Mouse (Mus musculus) heart, embryonic 13.5 days (tissue): ENCODE data around the gene Fgfr2. TPM values are rescaled to one million over a fixed set of nuclear protein-coding genes. Genes with fewer than 3 reads are reported as not detected.

Experiments used
- ATAC-seq: fragments of 200-750 bp; cut with Nextera tagmentation; 2 replicates; pipeline ENCODE4 v1.8.0; 2017; ENCODE audit warnings: moderate TSS enrichment; ENCODE audit not compliant: insufficient number of reproducible peaks, low FRiP score, low TSS enrichment; ENCODE audit errors: extremely low read depth
- H3K27ac ChIP-seq: fragments of 300-500 bp; sonication (generic); replicated peaks from 2 replicates; pipeline ENCODE4 v1.5.1; 2015; ENCODE audit warnings: moderate library complexity, mild to moderate bottlenecking, inconsistent platforms
- H3K27me3 ChIP-seq: fragments of 300-500 bp; sonication (generic); replicated peaks from 2 replicates; pipeline ENCODE4 v1.6.1; 2015; ENCODE audit warnings: mild to moderate bottlenecking, inconsistent platforms
- H3K36me3 ChIP-seq: fragments of 300-500 bp; sonication (generic); 2 replicates; pipeline ENCODE4 v1.6.1; 2015; ENCODE audit warnings: mild to moderate bottlenecking, inconsistent platforms
- H3K4me1 ChIP-seq: fragments of 300-500 bp; sonication (generic); 2 replicates; pipeline ENCODE4 v1.6.1; 2015; ENCODE audit warnings: inconsistent platforms
- H3K4me2 ChIP-seq: fragments of 300-500 bp; sonication (generic); 2 replicates; pipeline ENCODE4 v1.6.1; 2015; ENCODE audit warnings: inconsistent platforms, mild to moderate bottlenecking, moderate library complexity
- H3K4me3 ChIP-seq: fragments of 300-500 bp; sonication (generic); 2 replicates; pipeline ENCODE4 v1.5.1; 2015; ENCODE audit warnings: moderate library complexity, mild to moderate bottlenecking, inconsistent platforms
- H3K9ac ChIP-seq: fragments of 300-500 bp; sonication (generic); 2 replicates; pipeline ENCODE4 v1.6.1; 2015; ENCODE audit warnings: inconsistent platforms, mild to moderate bottlenecking, moderate library complexity
- H3K9me3 ChIP-seq: fragments of 300-500 bp; sonication (generic); 2 replicates; pipeline ENCODE4 v1.6.1; 2016; ENCODE audit warnings: inconsistent platforms
- WGBS: fragments of 180-500 bp; shearing (Covaris S2); methylation state at CpG from one replicate; pipeline ENCODE4 v1.1.7; 2015; ENCODE audit warnings: mixed read lengths; 5-methylcytosine and 5-hydroxymethylcytosine counted together
- polyA plus RNA-seq: library from polyadenylated mRNA; unstranded; fragments of >200 nt; fragmentation: Nextera tagmentation; extraction: Ambion mirVana; gene quantifications from 2 replicates; pipeline ENCODE4 v1.2.1, GENCODE M21; 2015

Fgfr2 gene
- polyA plus RNA-seq, 1 experiment from 2014 or later, result 22.5 TPM

DNA sequence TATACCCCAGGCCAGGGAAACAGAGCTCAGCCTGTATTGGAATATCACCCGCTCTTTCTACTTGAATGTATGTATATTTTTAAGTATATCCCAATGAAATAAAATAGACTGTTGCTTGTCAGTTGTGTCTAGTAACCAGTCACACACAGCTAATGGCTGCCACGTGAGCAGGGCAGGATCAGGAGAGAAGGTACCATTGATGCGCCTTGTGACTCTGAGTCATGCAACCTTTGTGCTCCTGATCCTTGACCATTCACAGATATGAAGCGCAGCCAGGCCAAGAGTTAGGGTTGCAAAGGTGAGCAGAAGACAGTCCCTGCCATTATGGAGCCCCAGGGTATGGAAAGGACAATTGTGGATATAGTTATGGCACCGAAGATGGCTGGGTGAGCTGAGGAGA lies 2291.6 kb downstream of the Fgfr2 start:
- H3K36me3 ChIP-seq, result no peaks in the 10 kb centered on the region
- H3K27ac ChIP-seq, result no peak overlapping the region
- peaks cover 19% of the 10 kb centered on the region for H3K4me1 ChIP-seq
- H3K4me2 ChIP-seq, result no peak overlapping the region
- no peak overlapping the region for H3K9ac ChIP-seq
- 82% methylated on average over 5 of the region's 5 CpGs for WGBS
- H3K4me3 ChIP-seq, result no peak overlapping the region
- H3K27me3 ChIP-seq, result peaks cover 11% of the 10 kb centered on the region
- no peaks in the 10 kb centered on the region for H3K9me3 ChIP-seq
- ATAC-seq, result no peak

DNA sequence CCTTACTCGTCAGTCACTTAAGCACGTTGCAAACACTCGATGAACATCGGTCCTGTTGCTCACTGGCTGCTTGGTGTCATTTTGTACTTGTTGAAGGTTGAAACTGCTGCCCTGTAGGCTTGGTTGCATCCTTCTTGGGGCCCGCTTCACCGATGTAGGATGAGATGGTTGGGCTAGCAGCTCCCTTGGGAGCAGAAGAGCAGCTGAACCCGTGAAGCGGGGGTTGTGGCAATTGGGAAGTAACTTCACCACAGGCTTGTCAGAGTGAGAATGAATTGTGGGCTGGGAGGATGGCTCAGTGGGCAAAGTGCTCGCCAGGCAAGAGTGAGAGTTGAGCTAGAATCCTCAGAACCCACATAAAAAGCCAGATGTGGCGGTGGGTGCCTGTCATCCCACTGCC lies 2294.7 kb downstream of the Fgfr2 start:
- no peak overlapping the region for H3K4me2 ChIP-seq
- ATAC-seq, result no peak
- H3K9ac ChIP-seq, result no peak overlapping the region
- H3K4me3 ChIP-seq, result no peak overlapping the region
- no peaks in the 10 kb centered on the region for H3K9me3 ChIP-seq
- H3K27me3 ChIP-seq, result peaks cover 16% of the 10 kb centered on the region
- H3K27ac ChIP-seq, result no peak overlapping the region
- WGBS, result 78% methylated on average over 10 of the region's 10 CpGs
- H3K36me3 ChIP-seq, result no peaks in the 10 kb centered on the region
- H3K4me1 ChIP-seq, result peaks cover 16% of the 10 kb centered on the region

DNA sequence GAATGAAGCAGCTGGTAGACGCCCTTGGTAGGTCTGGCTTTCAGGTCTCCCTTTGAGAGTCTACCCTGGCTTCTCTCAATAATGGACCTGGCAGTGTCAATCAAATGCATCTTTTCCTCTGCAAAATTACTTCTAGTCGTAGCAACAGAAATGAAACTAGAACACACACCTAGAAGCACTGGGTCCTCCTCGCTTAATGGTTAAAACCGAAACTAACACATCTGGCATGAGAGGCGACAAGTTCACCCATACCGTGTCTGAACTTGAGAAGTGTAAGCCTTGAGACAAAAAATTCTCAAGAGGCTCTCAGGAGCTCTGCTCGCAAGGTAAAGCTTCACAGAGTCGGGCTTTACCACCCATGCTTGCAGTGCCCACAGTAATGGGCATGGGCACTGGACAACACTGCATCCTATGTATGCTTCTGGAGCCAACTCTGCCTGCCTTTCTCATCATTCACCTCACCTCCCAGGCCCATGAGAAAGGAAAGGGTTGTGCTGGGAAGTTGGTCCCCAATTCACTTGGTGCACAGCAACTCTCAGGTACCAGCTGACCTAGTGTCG lies 2295.2 kb downstream of the Fgfr2 start:
- peaks cover 17% of the 10 kb centered on the region for H3K27me3 ChIP-seq
- peaks cover 16% of the 10 kb centered on the region for H3K4me1 ChIP-seq
- no peak overlapping the region for H3K4me3 ChIP-seq
- no peak overlapping the region for H3K27ac ChIP-seq
- no peak overlapping the region for H3K4me2 ChIP-seq
- no peak for ATAC-seq
- no peaks in the 10 kb centered on the region for H3K9me3 ChIP-seq
- no peak overlapping the region for H3K9ac ChIP-seq
- no peaks in the 10 kb centered on the region for H3K36me3 ChIP-seq
- 78% methylated on average over 9 of the region's 9 CpGs for WGBS

DNA sequence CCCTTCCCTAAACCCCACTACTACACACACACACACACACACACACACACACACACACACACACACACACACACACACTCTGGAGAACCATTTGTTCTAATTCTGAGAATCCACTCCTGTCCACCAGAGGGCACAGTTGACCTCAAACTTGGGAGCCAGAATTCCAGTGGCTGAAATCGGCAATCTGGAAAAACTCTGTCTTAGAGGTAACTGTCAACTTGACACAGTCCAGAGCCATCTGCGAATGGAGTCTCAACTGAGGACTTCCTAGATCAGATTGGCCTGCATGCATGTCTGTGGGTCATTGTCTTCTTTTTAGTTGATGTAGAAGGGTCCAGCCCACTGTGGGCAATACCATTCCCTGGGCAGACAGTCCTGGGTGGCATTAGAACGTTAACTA lies 2295.7 kb downstream of the Fgfr2 start:
- H3K9me3 ChIP-seq, result no peaks in the 10 kb centered on the region
- no peak for ATAC-seq
- 31% methylated on average over 3 of the region's 3 CpGs for WGBS

DNA sequence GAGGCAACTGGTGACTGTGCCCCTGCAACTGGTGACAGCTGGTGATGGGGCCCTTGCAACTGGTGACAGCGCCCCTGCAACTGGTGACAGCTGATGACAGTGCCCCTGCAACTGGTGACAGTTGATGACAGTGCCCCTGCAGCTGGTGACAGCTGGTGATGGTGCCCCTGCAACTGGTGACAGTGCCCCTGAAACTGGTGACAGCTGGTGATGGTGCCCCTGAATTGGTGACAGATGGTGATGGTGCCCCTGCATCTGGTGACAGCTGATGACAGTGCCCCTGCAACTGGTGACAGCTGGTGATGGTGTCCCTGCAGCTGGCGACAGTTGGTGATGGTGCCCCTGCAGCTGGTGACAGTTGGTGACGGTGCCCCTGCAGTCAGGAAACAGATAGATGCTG lies 2296.8 kb downstream of the Fgfr2 start:
- Histone ChIP-seq H3K4me3 (no peak overlapping the region), H3K27ac (no peak overlapping the region), H3K4me2 (no peak overlapping the region), H3K9ac (no peak overlapping the region), H3K27me3 (peaks cover 31% of the 10 kb centered on the region), H3K9me3 (no peaks in the 10 kb centered on the region), H3K4me1 (peaks cover 16% of the 10 kb centered on the region), H3K36me3 (no peaks in the 10 kb centered on the region)
- 71% methylated on average over 3 of the region's 3 CpGs for WGBS
- no peak for ATAC-seq

More for the DNA sequence above, 2295.7 kb downstream of the Fgfr2 start:
- peaks cover 22% of the 10 kb centered on the region for H3K27me3 ChIP-seq
- no peak overlapping the region for H3K4me3 ChIP-seq
- no peak overlapping the region for H3K4me2 ChIP-seq
- peaks cover 16% of the 10 kb centered on the region for H3K4me1 ChIP-seq
- no peak overlapping the region for H3K27ac ChIP-seq
- H3K36me3 ChIP-seq, result no peaks in the 10 kb centered on the region
- no peak overlapping the region for H3K9ac ChIP-seq

DNA sequence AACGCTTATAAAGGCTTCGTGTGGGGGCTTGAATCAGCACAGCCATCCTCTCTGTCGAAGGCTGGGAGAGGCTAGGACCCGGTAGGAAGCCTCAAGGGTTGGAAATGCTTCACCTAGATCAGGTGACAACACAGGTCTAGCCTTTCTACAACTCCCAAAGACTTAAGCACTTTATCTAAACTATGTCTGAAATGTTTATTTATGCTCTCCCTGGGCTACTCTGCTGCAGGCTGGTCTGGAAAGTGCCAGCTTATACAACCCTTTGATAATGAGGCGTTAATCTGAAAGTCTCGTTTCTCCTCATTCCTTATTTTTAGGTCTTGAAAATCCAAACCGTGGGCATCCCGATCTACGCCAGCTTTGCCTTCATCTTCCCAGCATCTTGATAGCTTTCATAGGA lies 2299.2 kb downstream of the Fgfr2 start:
- Histone ChIP-seq H3K9me3 (no peaks in the 10 kb centered on the region), H3K4me1 (peaks cover 25% of the 10 kb centered on the region), H3K9ac (peak overlapping the region; percentile 29; the same call in 1 of the 2 replicates), H3K27me3 (peaks cover 31% of the 10 kb centered on the region), H3K36me3 (no peaks in the 10 kb centered on the region), H3K4me2 (peak overlapping the region; percentile 31), H3K27ac (no peak overlapping the region), H3K4me3 (no peak overlapping the region)
- 15% methylated on average over 9 of the region's 9 CpGs for WGBS
- ATAC-seq, result no peak

DNA sequence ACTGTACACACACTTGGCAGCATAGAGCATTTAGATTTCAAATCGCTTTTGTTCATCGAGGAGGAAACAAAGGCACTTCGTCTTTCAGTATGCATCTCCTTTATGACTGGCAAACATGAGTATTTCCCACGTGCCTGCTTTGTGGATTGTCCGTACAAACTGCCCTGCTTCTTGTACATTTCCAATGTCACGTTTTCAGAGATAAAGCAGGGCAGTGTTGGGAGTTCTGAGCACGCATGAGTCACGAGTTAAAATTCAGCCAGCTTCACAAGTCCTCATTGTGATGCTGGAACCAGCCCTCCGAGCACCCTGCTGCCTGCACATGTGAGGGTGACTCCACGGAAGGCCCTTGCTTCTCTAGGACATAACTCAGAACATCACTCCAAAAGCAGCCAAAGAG lies 2303.5 kb downstream of the Fgfr2 start:
- Histone ChIP-seq H3K27ac (no peak overlapping the region), H3K27me3 (peaks cover 25% of the 10 kb centered on the region)

DNA sequence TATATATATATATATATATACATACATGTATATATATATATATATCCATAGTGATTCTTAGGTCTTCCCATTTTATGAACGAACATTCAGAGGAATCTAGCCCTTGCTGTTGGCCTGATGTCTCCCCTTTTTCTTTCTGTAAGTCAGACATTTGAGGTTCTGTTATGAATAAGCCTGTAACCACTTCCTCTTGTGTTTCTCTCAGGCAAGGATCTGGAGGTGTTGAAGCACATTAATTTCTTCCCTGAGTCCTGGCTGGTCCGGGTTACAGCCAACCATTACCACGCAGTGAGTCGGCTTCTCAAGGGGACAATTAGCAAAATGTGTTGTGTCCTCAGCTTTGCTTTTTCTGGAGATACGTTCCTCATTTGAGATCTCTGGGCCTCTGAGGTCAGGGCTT lies 2304.3 kb downstream of the Fgfr2 start:
- no peak for ATAC-seq

More for the DNA sequence above, 2303.5 kb downstream of the Fgfr2 start:
- Histone ChIP-seq H3K4me2 (no peak overlapping the region), H3K9ac (no peak overlapping the region), H3K4me3 (no peak overlapping the region), H3K4me1 (peaks cover 22% of the 10 kb centered on the region), H3K9me3 (no peaks in the 10 kb centered on the region), H3K36me3 (no peaks in the 10 kb centered on the region)
- WGBS, result 44% methylated on average over 10 of the region's 10 CpGs
- no peak for ATAC-seq

DNA sequence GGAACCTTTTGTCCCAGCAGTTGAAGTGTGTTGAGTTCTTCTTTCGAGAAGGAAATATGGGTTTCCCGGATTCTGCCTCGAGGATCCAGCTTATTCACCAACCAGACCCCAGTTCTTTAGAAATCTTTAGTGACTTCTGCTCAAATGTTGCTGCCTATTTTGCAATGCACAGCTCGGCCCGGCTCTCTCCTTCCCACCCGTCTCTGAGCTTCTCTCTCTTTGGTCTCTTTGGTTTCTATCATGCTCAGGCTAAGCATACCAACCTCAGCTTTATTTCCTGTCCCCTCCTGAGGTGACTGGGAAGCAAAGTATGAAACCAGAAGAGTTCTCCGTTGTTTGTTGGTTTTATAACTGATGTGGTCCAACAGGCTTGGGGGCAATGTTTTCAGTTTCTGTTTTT lies 2306.9 kb downstream of the Fgfr2 start:
- Histone ChIP-seq H3K4me1 (peaks cover 12% of the 10 kb centered on the region), H3K4me2 (no peak overlapping the region), H3K9me3 (no peaks in the 10 kb centered on the region), H3K4me3 (no peak overlapping the region), H3K9ac (no peak overlapping the region), H3K27me3 (0 out of 2 replicates have a peak, but pooled peaks cover 4% of the 10 kb centered on the region), H3K36me3 (no peaks in the 10 kb centered on the region), H3K27ac (no peak overlapping the region)
- 78% methylated on average over 7 of the region's 7 CpGs for WGBS
- ATAC-seq, result no peak

More for the DNA sequence above, 2304.3 kb downstream of the Fgfr2 start:
- Histone ChIP-seq H3K27ac (no peak overlapping the region), H3K9ac (no peak overlapping the region), H3K36me3 (no peaks in the 10 kb centered on the region), H3K4me3 (no peak overlapping the region), H3K4me2 (no peak overlapping the region), H3K4me1 (peaks cover 14% of the 10 kb centered on the region), H3K27me3 (peaks cover 24% of the 10 kb centered on the region), H3K9me3 (no peaks in the 10 kb centered on the region)
- WGBS, result 39% methylated on average over 5 of the region's 5 CpGs

DNA sequence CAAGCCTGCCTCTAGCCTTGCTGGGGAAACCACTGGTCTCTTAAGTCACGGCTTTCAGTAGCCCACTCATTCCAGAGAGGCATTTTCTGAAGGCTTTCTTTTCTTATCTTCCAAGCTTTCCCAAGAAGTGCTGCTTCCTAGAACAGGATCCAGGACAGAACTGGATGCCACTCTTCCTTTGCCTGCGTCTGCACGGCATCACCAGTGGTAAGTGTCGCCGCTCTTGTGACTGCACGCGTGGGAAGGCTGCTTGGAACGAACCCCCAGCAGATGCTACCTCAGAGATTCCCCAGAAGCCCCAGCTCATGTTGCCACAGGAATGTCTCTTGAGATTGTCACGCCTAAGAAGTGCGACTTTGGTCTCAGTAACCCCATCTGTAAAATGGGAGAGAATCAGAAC lies 2307.5 kb downstream of the Fgfr2 start:
- WGBS, result 84% methylated on average over 10 of the region's 10 CpGs
- Histone ChIP-seq H3K4me3 (no peak overlapping the region), H3K27ac (no peak overlapping the region), H3K27me3 (0 out of 2 replicates have a peak, but pooled peaks cover 4% of the 10 kb centered on the region), H3K9me3 (no peaks in the 10 kb centered on the region), H3K4me1 (peaks cover 12% of the 10 kb centered on the region), H3K9ac (no peak overlapping the region), H3K4me2 (no peak overlapping the region), H3K36me3 (no peaks in the 10 kb centered on the region)
- ATAC-seq, result no peak

DNA sequence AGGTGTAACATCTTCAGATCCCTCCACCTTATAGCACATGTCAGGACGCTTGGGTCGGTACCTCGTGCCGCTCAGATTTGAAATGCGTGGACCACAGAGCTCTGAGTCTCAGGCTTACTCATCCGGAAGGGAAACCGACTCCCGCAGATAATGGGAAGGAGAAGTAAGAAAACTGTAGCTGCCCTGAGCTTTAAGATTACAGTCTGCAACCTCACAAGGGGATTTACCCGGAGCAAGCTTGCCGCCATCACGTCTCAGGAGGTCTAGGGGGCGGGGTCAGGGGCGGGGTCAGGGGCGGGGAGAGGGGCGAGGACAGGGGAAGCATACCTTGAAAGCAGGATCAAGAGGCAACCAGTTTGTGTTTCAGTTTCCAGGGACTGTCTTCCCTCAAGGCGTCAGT lies 2310.7 kb downstream of the Fgfr2 start:
- 0 out of 2 replicates have a peak, but pooled peaks cover 4% of the 10 kb centered on the region for H3K27me3 ChIP-seq
- no peak overlapping the region for H3K27ac ChIP-seq
- no peaks in the 10 kb centered on the region for H3K9me3 ChIP-seq
- H3K9ac ChIP-seq, result no peak overlapping the region
- no peak overlapping the region for H3K4me3 ChIP-seq
- no peak for ATAC-seq
- H3K36me3 ChIP-seq, result no peaks in the 10 kb centered on the region
- peaks cover 15% of the 10 kb centered on the region for H3K4me1 ChIP-seq
- WGBS, result 33% methylated on average over 16 of the region's 16 CpGs
- peak overlapping the region; percentile 28; the same call in 1 of the 2 replicates for H3K4me2 ChIP-seq

DNA sequence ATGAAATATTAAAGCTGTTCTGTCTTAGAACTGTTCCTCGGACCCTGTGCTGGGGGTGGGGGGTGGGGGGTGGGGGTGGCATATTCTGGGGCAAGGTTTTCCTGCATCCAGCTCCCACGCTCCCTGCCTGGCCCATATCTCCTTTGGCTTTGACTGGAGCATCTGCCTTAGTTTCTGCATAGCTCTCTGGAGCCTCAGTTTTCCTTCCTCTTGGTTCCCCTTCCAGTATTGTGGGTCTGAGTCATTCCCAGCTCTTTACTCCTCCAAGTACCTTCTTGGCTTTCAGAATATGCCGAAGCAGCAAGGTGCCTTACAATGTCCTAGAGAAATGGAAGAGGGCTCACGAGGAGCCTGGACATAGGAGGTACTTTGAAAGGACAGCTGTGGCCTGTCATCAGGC lies 2312.9 kb downstream of the Fgfr2 start:
- no peak overlapping the region for H3K4me3 ChIP-seq
- ATAC-seq, result no peak
- 0 out of 2 replicates have a peak, but pooled peaks cover 4% of the 10 kb centered on the region for H3K27me3 ChIP-seq
- H3K9ac ChIP-seq, result no peak overlapping the region
- no peaks in the 10 kb centered on the region for H3K9me3 ChIP-seq
- H3K27ac ChIP-seq, result no peak overlapping the region
- no peaks in the 10 kb centered on the region for H3K36me3 ChIP-seq
- 62% methylated on average over 4 of the region's 4 CpGs for WGBS
- H3K4me2 ChIP-seq, result no peak overlapping the region
- peaks cover 17% of the 10 kb centered on the region for H3K4me1 ChIP-seq
